Mouse (Mus musculus) hematopoietic stem cell, adult 5-6 weeks (primary cell): ENCODE results near the gene Sytl3. TPM values are rescaled to one million over a fixed set of nuclear protein-coding genes. Genes with fewer than 3 reads are reported as not detected.
A peak's percentile ranks its signal among the peaks of the same experiment; 100 is the strongest.
"Not testable (repeated sequence)": the region's sequence is repeated elsewhere in the genome, so short reads cannot be mapped to it uniquely, and the experiment has no call there.

ENCODE experiments used
- ATAC-seq, 2 experiments: fragments of 125-278 bp in 1 of 2; replicated peaks in 1 of 2; 2 replicates each; pipeline ENCODE4 v1.8.0; 2016 to 2017; ENCODE audit warnings: inconsistent platforms in 2 of 2, mild to moderate bottlenecking in 2 of 2, moderate number of reproducible peaks in 2 of 2, low read depth in 1 of 2, moderate TSS enrichment in 1 of 2; ENCODE audit not compliant: low FRiP score in 2 of 2, poor library complexity in 2 of 2, severe bottlenecking in 2 of 2, insufficient read depth in 1 of 2, low TSS enrichment in 1 of 2
- total RNA-seq: library from RNA; stranded (forward); fragments of 172-1452, 232-1000 nt; gene quantifications from 2 replicates; pipeline ENCODE4 v1.2.3, GENCODE M21; 2017

Gene Sytl3
- total RNA-seq, 1 experiment from 2014 or later: 0.89 TPM

- ATAC-seq: peak; percentile 90 to 92
Measured at GRCm38 (mm10) chr17:6640771-6641429, 18.0 kb upstream of the Sytl3 start.

DNA sequence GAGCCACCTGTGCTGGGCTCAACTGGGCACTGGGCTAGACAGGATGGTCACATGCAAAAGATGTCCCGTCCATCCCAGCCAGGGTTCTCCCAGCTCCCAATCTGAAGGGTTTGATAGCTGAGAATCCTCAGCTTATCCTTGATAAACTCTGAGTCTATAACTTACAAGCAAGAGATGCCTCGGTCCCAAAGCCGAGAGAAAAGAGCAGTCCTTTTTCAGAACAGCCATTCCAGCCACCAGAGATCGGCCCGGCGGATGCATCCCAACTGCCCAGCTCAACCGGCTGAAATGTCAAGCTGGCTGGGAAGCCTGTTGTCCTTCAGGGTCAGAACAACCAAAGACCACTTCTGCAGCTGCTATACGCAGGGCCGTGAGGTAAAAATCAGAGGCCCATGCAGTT lies 14.7 kb upstream of the Sytl3 start:
- ATAC-seq: not testable (repeated sequence)

- ATAC-seq: not testable (repeated sequence)
Measured at GRCm38 (mm10) chr17:6644673-6645072, 14.2 kb upstream of the Sytl3 start.

DNA sequence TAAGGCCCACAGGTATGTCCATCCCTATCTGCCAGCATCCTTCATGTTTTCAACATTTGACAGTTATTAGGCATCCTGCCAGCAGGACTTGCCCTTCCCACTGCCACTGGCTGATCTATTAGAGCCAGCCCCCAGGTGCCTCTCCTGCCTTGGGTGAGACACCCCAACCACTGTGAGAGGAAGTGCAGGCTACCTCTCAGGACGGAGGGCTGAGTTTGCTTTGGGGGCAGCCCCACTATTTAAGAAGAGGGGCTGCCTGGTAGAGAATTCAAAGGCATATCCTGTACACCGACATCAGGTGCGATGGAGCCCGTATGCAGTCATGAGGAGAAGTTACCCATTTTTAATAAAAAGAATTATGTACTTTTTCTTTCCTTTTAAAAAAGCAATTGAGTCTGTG lies 13.2 kb upstream of the Sytl3 start:
- ATAC-seq: not testable (repeated sequence)

DNA sequence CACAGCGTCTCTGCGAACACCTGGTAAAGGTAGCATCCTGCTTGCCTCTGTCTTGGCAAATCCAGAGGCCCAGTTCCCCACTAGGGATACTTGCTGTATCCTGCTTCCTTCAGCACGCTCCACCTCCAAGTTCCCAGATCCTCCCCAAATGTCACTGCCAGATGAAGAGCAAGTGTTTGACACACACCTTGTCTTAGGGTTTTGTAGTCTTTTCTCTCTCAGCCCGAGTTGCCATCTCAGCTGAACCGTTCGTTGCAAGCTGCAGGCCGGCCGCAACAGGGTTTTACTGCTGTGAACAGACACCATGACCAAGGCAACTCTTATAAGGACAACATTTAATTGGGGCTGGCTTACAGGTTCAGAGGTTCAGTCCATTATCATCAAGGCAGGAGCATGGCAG lies 12.1 kb upstream of the Sytl3 start:
- not testable (repeated sequence) for ATAC-seq

DNA sequence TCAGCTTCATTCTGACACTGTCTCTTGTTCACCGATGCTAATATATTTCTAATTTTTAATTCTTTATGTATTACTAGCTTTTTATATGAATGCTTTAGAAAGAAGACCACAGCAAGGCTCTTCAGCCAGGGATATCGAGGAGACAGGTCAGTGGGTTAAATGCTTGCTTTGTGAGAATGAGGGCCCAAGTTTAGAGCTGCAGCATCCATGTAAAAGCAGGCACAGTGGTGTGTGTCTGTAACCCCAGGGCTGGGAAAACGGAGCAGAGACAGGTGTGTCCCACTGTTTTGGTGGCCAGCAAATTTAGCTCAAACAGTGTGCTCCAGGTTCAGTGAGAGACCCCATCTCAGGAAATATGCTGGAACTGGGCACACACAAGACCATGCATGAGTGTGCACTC lies 11.4 kb upstream of the Sytl3 start:
- ATAC-seq: not testable (repeated sequence)

DNA sequence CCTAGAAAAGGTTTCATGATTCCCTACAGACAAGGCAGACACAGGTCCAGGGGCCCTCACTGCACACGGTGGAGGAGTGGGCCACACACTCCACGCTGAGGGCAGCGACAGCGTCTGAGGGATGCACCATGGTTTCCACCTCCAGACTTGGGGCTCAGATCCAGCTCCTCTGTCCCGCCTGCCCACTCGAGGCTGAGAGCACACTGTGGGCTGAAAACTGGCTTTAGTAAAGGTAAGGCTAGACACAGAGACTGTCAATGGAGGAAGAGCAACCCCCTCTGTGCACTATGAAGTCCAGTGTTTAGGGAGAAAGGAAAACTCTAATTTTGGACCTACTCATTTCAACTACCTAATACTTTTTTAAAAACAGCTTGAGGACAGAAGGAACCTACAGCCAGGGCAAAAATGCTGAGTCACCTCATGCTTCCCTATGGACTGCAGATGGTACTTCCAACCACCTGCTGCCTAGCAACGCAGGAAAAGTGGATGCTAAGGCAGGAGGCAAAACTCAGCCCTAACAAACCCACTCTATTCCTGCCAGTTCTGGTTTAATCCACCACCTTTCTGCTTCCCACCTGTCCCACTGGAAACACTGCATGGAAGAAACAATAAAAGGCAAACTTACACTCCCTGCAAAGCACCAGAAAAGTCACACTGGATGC lies 7.9 kb upstream of the Sytl3 start:
- ATAC-seq: not testable (repeated sequence)

GRCm38 (mm10) chr17:6653341-6653946 lies 5.4 kb upstream of the Sytl3 start:
- ATAC-seq: not testable (repeated sequence)

GRCm38 (mm10) chr17:6655087-6655511 lies 3.8 kb upstream of the Sytl3 start:
- peak; percentile 57 to 82 for ATAC-seq

GRCm38 (mm10) chr17:6655567-6656281 lies 3.2 kb upstream of the Sytl3 start, which contains the start of gene Dynlt1f:
Gene Dynlt1f (minus strand): TSS chr17:6655900.
- peak; percentile 93 to 97 for ATAC-seq

GRCm38 (mm10) chr17:6656471-6656870 lies 2.4 kb upstream of the Sytl3 start:
- not testable (repeated sequence) for ATAC-seq

DNA sequence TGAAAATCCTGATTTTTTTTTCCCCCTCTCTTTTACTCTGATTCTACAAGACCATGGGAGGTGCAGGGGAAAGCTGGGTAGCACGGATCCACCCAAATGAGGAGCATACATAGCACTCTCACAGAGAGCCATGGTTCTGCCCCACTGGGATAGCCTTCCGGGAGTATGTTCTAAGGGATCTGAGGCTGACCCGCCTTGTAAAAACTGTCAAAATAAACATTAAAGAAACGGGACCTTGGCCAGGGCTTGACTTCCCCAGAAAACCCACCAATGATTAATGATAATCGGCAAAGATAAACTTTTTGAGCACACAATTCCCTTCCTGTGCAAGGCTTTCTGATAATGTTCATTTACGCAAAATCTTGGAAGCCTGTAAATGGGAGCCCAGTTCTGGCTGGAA lies 1.7 kb downstream of the Sytl3 start:
- ATAC-seq: not testable (repeated sequence)

GRCm38 (mm10) chr17:6661093-6661816 lies 2.4 kb downstream of the Sytl3 start:
- ATAC-seq: peak; percentile 23 to 37; a peak in 1 of 4 replicates

DNA sequence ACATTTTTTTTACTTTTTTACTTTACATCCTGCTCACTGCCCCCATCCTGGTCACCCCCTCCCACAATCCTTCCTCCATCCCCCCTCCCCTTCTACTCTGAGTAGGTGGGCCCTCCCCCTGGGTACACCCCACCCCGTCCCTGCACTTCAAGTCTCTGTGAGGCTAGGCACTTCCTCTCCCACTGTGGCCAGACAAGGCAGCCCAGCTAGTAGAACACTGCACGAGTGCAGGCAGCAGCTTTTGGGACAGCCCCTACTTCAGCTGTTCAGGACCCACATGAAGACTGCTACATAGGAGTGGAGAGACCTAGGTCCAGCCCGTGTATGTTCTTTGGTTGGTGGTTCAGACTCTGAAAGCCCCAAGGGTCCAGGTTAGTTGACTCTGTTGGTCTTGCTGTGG lies 3.9 kb downstream of the Sytl3 start:
- ATAC-seq: not testable (repeated sequence)

- ATAC-seq: not testable (repeated sequence)
Measured at GRCm38 (mm10) chr17:6665389-6665788, 6.5 kb downstream of the Sytl3 start.

DNA sequence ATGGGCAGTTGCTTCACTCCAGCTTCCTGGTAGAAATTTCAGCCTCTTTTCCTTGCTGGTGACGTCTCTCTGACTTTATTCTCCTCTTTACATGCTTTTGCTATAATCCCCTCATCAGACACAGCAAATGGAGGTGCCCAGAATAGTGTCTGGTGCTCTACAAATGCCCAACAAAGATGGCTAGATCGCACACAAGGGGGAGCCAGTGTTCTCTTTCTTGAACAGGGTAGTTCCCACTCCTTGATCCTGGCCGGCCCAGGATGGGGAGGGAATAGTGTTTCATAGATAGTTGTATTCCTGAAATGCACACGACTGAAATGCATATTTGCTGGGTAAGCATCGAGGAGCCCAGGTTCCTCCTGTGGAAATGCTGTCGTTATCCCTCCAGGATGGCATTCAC lies 9.6 kb downstream of the Sytl3 start:
- not testable (repeated sequence) for ATAC-seq

GRCm38 (mm10) chr17:6674297-6674696 lies 15.4 kb downstream of the Sytl3 start:
- ATAC-seq: not testable (repeated sequence)
